Mouse (Mus musculus) testis, adult 2 months (tissue): ENCODE measurements around the gene 2410015M20Rik.

Experiments used
- CTCF ChIP-seq: fragments of 200-500 bp; IDR thresholded peaks from 2 replicates; pipeline ENCODE4 v1.5.1; 2012; ENCODE audit warnings: low read depth, mild to moderate bottlenecking, inconsistent platforms, low read length, moderate library complexity; ENCODE audit not compliant: control insufficient read depth, insufficient read depth, insufficient replicate concordance
- POLR2A ChIP-seq: fragments of 200-500 bp; IDR thresholded peaks from 2 replicates; pipeline ENCODE4 v1.6.1; 2012; ENCODE audit warnings: low read depth, mild to moderate bottlenecking, inconsistent platforms, low read length, moderate library complexity; ENCODE audit not compliant: control insufficient read depth

DNA sequence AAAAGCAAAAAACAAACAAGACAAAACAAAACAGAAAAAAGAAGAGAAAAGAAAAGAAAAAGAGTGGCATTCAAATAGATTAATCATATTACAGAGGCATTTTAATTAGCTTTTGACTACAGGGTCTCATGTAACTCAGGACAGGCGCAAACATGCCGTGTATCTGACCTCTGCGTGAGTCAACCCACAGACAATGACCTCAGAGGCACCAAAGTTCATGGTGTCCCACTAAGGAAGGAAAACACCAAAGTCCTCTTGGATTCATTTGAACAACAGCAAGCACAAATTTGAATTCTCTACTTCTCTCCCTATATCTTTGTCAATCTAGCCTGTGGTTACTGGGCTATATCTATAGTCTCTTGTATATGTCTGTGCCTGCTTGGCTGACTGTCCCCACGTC lies 33.7 kb upstream of the 2410015M20Rik start:
- no peak for TF ChIP-seq POLR2A
- no peak for TF ChIP-seq CTCF
